Mouse (Mus musculus) liver, embryonic 16.5 days (tissue): ENCODE measurements around the gene Ttc33. TPM values are rescaled to one million over a fixed set of nuclear protein-coding genes. Genes with fewer than 3 reads are reported as not detected.

Experiments
- ATAC-seq: fragments of 200-750 bp; cut with Nextera tagmentation; 2 replicates; pipeline ENCODE4 v1.8.0; 2017; ENCODE audit warnings: low read depth, mild to moderate bottlenecking, moderate number of reproducible peaks, moderate library complexity
- H3K27ac ChIP-seq: fragments of 300-500 bp; sonication (generic); 2 replicates; pipeline ENCODE4 v1.5.1; 2014; ENCODE audit warnings: mild to moderate bottlenecking, low read length
- H3K27me3 ChIP-seq: fragments of 300-500 bp; sonication (generic); 2 replicates; pipeline ENCODE4 v1.6.1; 2014; ENCODE audit warnings: low read depth, low read length, mixed read lengths; ENCODE audit not compliant: control insufficient read depth, insufficient read depth
- H3K36me3 ChIP-seq: fragments of 300-500 bp; sonication (generic); 2 replicates; pipeline ENCODE4 v1.6.1; 2014; ENCODE audit warnings: mild to moderate bottlenecking; ENCODE audit not compliant: control insufficient read depth, insufficient read depth
- H3K4me1 ChIP-seq: fragments of 300-500 bp; sonication (generic); 2 replicates; pipeline ENCODE4 v1.6.1; 2014; ENCODE audit warnings: low read depth, low read length, mixed read lengths; ENCODE audit not compliant: control insufficient read depth
- H3K4me2 ChIP-seq: fragments of 300-500 bp; sonication (generic); 2 replicates; pipeline ENCODE4 v1.6.1; 2014; ENCODE audit warnings: low read depth, low read length, mixed read lengths
- H3K4me3 ChIP-seq: fragments of 300-500 bp; sonication (generic); 2 replicates; pipeline ENCODE4 v1.5.1; 2014; ENCODE audit warnings: low read depth, mild to moderate bottlenecking, low read length
- H3K9ac ChIP-seq: fragments of 300-500 bp; sonication (generic); 2 replicates; pipeline ENCODE4 v1.6.1; 2014; ENCODE audit warnings: low read depth, low read length
- H3K9me3 ChIP-seq: fragments of 300-500 bp; sonication (generic); replicated peaks from 2 replicates; pipeline ENCODE4 v1.6.1; 2016; ENCODE audit warnings: low read length; ENCODE audit not compliant: control insufficient read depth
- WGBS: fragments of 180-500 bp; shearing (Covaris S2); extraction: QIAGEN DNeasy Blood & Tissue Kit; methylation state at CpG from one replicate; pipeline ENCODE4 v1.1.7; 2014; ENCODE audit not compliant: insufficient replicate concordance; 5-methylcytosine and 5-hydroxymethylcytosine counted together
- polyA plus RNA-seq: library from polyadenylated mRNA; unstranded; fragments of >200 nt; fragmentation: Nextera tagmentation; extraction: Ambion mirVana; gene quantifications from 2 replicates; pipeline ENCODE4 v1.2.1, GENCODE M21; 2015

The Ttc33 gene
- polyA plus RNA-seq, result 14.1 and 16.1 TPM in 2 replicates

DNA sequence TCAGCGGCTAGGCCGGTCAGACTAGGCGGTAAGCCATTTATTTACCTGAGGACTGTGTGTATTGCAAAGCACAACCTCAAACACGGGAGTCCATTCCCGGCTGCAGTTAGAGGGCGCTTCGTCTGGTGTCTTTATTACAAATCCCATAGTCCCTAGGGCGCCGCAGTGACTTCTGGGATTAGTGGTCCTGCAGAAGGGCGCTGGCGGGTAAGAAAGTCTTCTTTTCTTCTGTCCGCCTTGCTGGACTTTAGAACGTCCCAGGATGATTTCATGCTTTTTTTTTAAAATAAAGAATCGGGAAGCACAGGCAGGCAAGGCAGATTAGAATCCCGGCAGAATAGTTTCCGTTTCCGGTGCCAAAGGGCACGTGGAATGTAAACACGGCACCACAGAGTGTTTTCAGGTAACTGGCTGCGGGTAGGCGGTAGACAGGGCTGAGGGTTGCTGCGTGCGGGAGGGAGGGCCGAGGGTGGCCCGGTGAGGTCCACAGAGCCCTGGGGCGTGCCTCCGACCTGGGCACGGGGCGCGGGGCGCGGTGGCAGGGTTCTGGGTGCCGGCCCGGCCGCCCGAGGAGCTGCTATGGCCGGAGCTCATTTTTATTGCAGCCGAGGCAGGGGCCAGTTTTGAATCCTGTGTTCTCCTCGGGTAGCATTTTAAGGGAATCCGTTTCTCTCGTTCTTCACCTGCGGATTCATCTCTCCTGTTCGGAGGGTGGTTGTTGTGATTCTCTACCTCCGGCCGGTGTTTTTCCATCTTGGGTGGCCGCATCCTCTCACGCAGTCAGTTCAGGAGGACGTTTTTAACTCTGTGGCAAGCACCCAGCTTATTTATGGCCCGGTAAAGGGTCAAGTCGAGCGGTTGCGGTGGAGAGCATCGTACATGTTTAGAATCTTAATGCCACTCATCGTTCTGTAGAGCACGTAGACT, at the start of gene Ttc33:
Ttc33 (plus strand) TSS at position 160 of the 927 bp plus-strand sequence.
- Histone ChIP-seq H3K9ac (peak within 1 kb of the TSS; percentile 81), H3K9me3 (no peaks in the 10 kb centered on the region), H3K36me3 (peaks cover under 1% of the 10 kb centered on the region; the same call in 1 of the 2 replicates), H3K4me3 (peak within 1 kb of the TSS; percentile 80), H3K4me2 (peak within 1 kb of the TSS; percentile 73), H3K27ac (peak within 1 kb of the TSS; percentile 70), H3K4me1 (peaks cover 11% of the 10 kb centered on the region), H3K27me3 (no peaks in the 10 kb centered on the region)
- ATAC-seq, result peak; percentile 89
- whole genome bisulfite sequencing, result under 1% methylated on average over 55 of the region's 55 CpGs

DNA sequence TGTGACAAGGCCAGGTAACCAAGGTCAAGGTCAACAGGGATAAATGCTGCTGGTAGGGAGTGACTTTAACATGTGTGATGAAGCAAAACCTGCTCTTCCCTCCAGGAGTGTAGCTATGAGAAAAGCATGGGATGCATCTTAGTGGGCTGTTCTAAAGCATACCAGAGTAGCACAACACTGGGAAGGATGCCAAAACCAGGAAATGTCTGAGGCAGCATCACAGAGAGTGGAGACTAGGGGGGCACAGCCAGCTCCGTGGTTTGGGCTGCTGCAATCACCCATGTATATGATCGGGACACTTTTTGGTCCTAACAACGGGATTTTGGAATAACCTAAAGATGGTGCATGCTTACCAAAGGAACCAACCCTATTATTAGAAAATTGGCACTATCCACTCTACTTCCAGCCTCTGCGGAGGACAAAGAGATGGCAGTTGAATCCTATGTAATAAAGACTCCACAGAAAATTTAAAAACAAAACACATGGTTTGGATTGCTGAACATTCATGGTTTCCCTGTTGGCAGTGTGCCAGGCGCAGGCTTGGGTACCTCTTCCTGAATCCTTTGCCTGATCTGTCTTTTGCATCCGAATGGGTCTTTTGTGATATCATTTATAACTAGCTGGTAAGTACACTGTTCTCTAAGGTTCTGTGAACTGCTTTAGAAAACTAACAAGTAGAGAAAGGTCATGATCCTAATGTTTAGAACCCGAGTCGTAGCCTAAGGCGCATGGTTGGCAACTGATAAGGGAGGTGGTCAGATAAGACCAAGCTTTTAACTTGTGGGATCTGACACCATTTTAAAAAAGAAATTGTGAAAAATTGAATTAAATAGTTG, 47.1 kb upstream of the Ttc33 start:
- peak; percentile 30 for ATAC-seq
- H3K4me2 ChIP-seq, result peak overlapping the region; percentile 2; the same call in 1 of the 2 replicates
- WGBS, result 28% methylated on average over 9 of the region's 9 CpGs
- no peaks in the 10 kb centered on the region for H3K27me3 ChIP-seq
- H3K9me3 ChIP-seq, result no peaks in the 10 kb centered on the region
- H3K9ac ChIP-seq, result no peak overlapping the region
- H3K27ac ChIP-seq, result peak overlapping the region; percentile 85
- H3K36me3 ChIP-seq, result no peaks in the 10 kb centered on the region
- peaks cover 51% of the 10 kb centered on the region for H3K4me1 ChIP-seq
- no peak overlapping the region for H3K4me3 ChIP-seq

DNA sequence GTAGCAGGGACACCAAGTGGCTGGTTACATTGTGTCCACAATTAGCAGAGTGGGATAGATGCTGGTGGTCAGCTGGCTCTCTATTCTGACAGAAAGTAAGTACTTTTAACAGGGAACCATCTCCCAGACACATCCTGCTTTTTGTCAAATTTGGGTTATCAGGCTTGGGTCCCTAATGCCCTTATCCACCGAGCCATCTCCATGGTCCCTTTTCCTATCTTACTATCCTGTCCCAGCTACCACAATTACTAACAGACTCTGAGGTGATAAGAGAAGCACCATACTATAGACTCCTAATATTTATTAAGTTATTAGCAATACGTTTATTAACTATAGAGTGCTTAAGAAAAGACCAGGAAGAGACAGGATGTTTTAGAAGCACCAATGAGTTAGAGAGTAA, 46.0 kb upstream of the Ttc33 start:
- Histone ChIP-seq H3K36me3 (no peaks in the 10 kb centered on the region), H3K9ac (peak overlapping the region; percentile 17), H3K27me3 (no peaks in the 10 kb centered on the region), H3K4me1 (peaks cover 49% of the 10 kb centered on the region), H3K9me3 (no peaks in the 10 kb centered on the region), H3K27ac (peak overlapping the region; percentile 94), H3K4me2 (peak overlapping the region; percentile 44; the same call in 1 of the 2 replicates), H3K4me3 (no peak overlapping the region)
- WGBS, result 17% methylated on average over 2 of the region's 2 CpGs
- ATAC-seq, result 0 out of 2 replicates have a peak, but pooled peaks have one; percentile 9

DNA sequence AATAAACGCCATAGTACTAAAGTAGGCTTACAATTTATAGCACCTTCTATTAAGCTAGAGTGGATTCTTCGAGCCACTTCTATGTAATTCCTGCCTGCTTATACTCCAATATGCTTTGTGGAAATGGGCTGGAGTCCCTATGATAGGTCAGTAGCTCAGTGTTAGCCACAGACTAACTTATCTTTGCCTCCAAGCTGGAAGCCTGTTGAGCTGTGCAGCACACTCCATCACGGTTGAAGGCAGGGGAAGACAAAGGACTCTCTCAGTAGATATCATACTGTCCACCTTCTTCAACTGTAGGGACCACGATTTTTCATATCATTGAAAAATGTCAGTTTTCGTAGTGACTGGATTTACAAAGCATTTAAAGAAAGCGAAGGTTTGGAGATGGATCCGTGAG, 45.5 kb upstream of the Ttc33 start:
- no peaks in the 10 kb centered on the region for H3K36me3 ChIP-seq
- 23% methylated on average over 7 of the region's 7 CpGs for WGBS
- no peak overlapping the region for H3K4me3 ChIP-seq
- no peaks in the 10 kb centered on the region for H3K27me3 ChIP-seq
- ATAC-seq, result peak; percentile 78
- peak overlapping the region; percentile 17 for H3K9ac ChIP-seq
- H3K9me3 ChIP-seq, result no peaks in the 10 kb centered on the region
- H3K27ac ChIP-seq, result peak overlapping the region; percentile 94
- H3K4me2 ChIP-seq, result peak overlapping the region; percentile 44
- H3K4me1 ChIP-seq, result peaks cover 48% of the 10 kb centered on the region

DNA sequence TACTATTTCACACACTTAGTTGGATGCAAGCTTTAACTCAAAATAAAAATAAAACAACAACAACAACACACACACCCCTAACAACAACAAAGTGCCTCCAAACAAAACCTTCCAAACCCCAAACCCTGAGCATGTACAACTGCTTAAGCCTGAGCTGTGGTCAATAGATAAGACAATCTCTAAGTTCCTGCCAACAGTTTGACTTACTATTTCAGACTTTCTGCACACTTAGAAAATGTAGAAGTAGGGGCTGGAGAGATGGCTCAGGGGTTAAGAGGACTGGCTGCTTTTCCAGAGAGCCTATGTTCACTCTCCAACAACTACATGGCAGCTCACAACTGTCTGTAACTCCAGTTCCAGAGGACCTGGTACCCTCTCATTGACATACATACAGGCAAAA, 45.0 kb upstream of the Ttc33 start:
- H3K4me3 ChIP-seq, result no peak overlapping the region
- H3K36me3 ChIP-seq, result no peaks in the 10 kb centered on the region
- H3K9ac ChIP-seq, result no peak overlapping the region
- peak overlapping the region; percentile 94 for H3K27ac ChIP-seq
- ATAC-seq, result peak; percentile 61
- H3K27me3 ChIP-seq, result no peaks in the 10 kb centered on the region
- H3K4me1 ChIP-seq, result peaks cover 53% of the 10 kb centered on the region
- peak overlapping the region; percentile 44 for H3K4me2 ChIP-seq
- no peaks in the 10 kb centered on the region for H3K9me3 ChIP-seq

DNA sequence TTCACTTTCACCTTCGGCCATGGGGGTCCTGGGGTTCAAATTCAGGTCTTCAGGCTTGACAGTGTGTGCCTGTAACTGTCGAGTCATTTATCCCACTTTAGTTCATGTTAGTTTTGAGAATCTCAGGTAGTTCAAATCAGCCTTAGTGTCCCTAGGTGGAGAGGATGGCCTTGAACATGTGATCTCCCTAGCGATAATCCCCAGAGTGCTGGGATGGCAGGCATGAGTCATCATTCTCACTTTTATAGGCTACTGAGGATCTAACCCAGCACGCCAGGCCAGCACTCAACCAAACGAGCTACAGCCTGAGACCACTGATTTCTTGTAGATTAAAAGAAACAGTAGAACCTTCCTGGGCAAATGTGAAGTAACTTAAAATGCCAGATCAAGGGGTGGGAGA, 43.3 kb upstream of the Ttc33 start:
- Histone ChIP-seq H3K27ac (peak overlapping the region; percentile 85), H3K9ac (no peak overlapping the region), H3K36me3 (no peaks in the 10 kb centered on the region; the same call in 1 of the 2 replicates), H3K4me3 (no peak overlapping the region), H3K9me3 (no peaks in the 10 kb centered on the region), H3K4me1 (peaks cover 56% of the 10 kb centered on the region), H3K4me2 (0 out of 2 replicates have a peak overlapping the region, but pooled peaks have one; percentile 18), H3K27me3 (no peaks in the 10 kb centered on the region)
- no peak for ATAC-seq
- whole genome bisulfite sequencing, result 30% methylated on average over 5 of the region's 5 CpGs

DNA sequence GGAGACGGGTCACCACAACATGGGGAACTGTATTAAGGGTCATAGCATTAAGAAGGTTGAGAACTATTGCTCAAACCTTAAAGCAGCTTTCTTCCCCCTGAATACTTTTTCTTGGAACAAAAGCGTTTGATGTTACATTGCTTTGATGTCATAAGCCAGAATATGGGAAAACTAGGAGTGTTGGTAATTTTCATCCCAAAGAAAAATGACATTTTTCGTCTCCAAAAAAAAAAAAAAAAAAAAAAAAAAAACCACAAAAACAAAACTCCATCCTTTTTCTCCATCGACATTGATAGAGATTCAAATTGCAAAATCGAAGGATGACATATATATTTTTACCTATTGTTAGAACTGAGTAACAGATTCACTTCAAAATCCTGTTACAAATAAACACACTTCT, 42.6 kb upstream of the Ttc33 start:
- H3K9ac ChIP-seq, result no peak overlapping the region
- no peaks in the 10 kb centered on the region for H3K27me3 ChIP-seq
- H3K9me3 ChIP-seq, result no peaks in the 10 kb centered on the region
- H3K4me3 ChIP-seq, result no peak overlapping the region
- ATAC-seq, result no peak
- peaks cover 50% of the 10 kb centered on the region for H3K4me1 ChIP-seq
- H3K27ac ChIP-seq, result peak overlapping the region; percentile 85
- 46% methylated on average over 5 of the region's 5 CpGs for whole genome bisulfite sequencing
- H3K36me3 ChIP-seq, result no peaks in the 10 kb centered on the region; the same call in 1 of the 2 replicates
- no peak overlapping the region for H3K4me2 ChIP-seq

DNA sequence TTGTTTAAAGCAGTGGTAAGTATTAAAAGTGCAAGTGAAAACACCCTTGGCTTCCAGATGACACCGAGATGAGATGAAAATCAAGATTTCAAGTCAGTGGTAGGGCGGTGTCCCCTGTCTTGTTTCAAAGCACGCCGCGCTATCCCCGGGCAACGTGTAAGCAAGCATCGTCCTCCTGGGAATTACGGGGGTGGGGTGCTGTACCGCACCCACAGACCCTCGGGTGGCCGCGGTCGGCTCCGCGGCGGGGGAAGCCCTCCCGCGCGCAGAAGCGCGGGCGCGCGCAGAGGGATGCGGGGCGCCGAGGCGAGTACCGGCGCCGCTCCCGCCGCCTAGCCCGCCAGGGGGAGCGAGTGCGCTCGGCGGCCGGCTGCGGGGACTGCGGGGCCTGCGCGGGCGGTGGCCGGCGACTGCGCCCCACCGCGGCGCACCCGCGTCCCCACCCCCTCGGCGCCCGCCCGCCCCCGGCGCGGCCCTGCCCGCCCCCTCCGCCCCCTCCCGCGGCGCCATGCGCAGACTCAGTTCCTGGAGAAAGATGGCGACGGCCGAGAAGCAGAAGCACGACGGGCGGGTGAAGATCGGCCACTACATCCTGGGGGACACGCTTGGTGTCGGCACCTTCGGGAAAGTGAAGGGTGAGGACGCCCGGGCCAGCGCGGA, 41.8 kb upstream of the Ttc33 start, which contains the start of gene Prkaa1:
Prkaa1 (plus strand) TSS at position 501 of the 660 bp plus-strand sequence.
- Histone ChIP-seq H3K4me1 (peaks cover 45% of the 10 kb centered on the region), H3K27me3 (no peaks in the 10 kb centered on the region), H3K36me3 (no peaks in the 10 kb centered on the region; the same call in 1 of the 2 replicates), H3K9ac (peak within 1 kb of the TSS; percentile 97), H3K9me3 (no peaks in the 10 kb centered on the region), H3K4me2 (peak within 1 kb of the TSS; percentile 84), H3K27ac (peak within 1 kb of the TSS; percentile 94), H3K4me3 (peak within 1 kb of the TSS; percentile 99)
- WGBS, result under 1% methylated on average over 46 of the region's 80 CpGs
- ATAC-seq, result peak; percentile 83
